ENCODE assay signal across 22 mouse cellular contexts in the genomic region with DNA sequence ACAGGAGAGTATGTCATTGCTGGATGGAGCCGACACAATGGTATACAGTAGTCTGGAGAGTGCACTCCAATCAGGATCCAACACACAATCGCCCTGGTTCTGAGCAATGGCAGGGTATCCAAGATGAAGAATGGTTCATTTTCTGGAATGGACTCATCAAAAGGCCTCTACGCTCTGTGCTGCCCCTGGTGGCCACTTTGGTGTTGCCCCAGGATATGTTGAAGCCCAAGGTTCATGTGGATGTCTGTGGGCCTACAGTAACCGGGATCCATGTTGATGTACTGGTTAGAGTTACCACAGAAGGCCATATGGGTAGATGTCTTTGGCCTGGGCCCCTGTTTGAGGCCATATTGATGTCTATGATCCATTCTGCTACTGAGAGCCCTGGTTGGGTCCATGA. TPM values are rescaled to one million over a fixed set of nuclear protein-coding genes. Genes with fewer than 3 reads are reported as not detected.
A peak's percentile ranks its signal among the peaks of the same experiment; 100 is the strongest.
DNase-seq lines count a peak whose midpoint lies in the region; ATAC-seq and TF ChIP-seq lines count a peak whose summit lies in the region.
"Had no signal": no experiment of that assay in that cellular context is flagged by ENCODE, and none has a peak within 500 bp of the region (broad histone marks: within the 10 kb centered on the region; RNA-seq: fewer than 3 reads in every experiment).

No protein-coding gene starts in this region.

- WGBS in kidney, postnatal 0 days: 85% methylated on average over 4 of the region's 4 CpGs
- WGBS in bone marrow, adult 2 months: 82% methylated on average over 4 of the region's 4 CpGs
- WGBS in neural tube, embryonic 15.5 days: 98% methylated on average over 4 of the region's 4 CpGs

- H3K9ac ChIP-seq in kidney, postnatal 0 days (ENCODE audit: low read depth, low read length): no peak overlapping the region
- no peak overlapping the region for H3K9ac ChIP-seq in neural tube, embryonic 15.5 days (replicated peaks)
- H3K9ac ChIP-seq: hindbrain, embryonic 15.5 days had no signal

- H3K4me3 ChIP-seq in kidney, postnatal 0 days (replicated peaks; ENCODE audit: low read depth, low read length): no peak overlapping the region
- no peak overlapping the region for H3K4me3 ChIP-seq in bone marrow, adult 2 months (replicated peaks; ENCODE audit: control insufficient read depth, low read depth, low read length)
- H3K4me3 ChIP-seq in neural tube, embryonic 15.5 days (replicated peaks): no peak overlapping the region
- H3K4me3 ChIP-seq: heart, embryonic 10.5 days; hindbrain, embryonic 15.5 days; myocyte had no signal

- no peak overlapping the region for H3K27ac ChIP-seq in kidney, postnatal 0 days
- no peak overlapping the region for H3K27ac ChIP-seq in bone marrow, adult 2 months (ENCODE audit: control insufficient read depth, insufficient read depth, low read depth, low read length, poor library complexity)
- no peak overlapping the region for H3K27ac ChIP-seq in neural tube, embryonic 15.5 days (replicated peaks)
- H3K27ac ChIP-seq: heart, embryonic 10.5 days; hindbrain, embryonic 15.5 days had no signal

- H3K4me1 ChIP-seq in kidney, postnatal 0 days (replicated peaks; ENCODE audit: insufficient read depth, low read length): no peaks in the 10 kb centered on the region; the same call in 1 of the 2 replicates
- H3K4me1 ChIP-seq in bone marrow, adult 2 months (ENCODE audit: control insufficient read depth, insufficient read depth, low read length): no peaks in the 10 kb centered on the region
- H3K4me1 ChIP-seq in neural tube, embryonic 15.5 days: no peaks in the 10 kb centered on the region
- H3K4me1 ChIP-seq: heart, embryonic 10.5 days; hindbrain, embryonic 15.5 days had no signal

- no peaks in the 10 kb centered on the region for H3K36me3 ChIP-seq in kidney, postnatal 0 days (ENCODE audit: insufficient read depth, low read length)
- no peaks in the 10 kb centered on the region for H3K36me3 ChIP-seq in neural tube, embryonic 15.5 days
- H3K36me3 ChIP-seq: heart, embryonic 10.5 days; hindbrain, embryonic 15.5 days had no signal

- H3K27me3 ChIP-seq in kidney, postnatal 0 days (ENCODE audit: insufficient read depth, low read length): no peaks in the 10 kb centered on the region
- H3K27me3 ChIP-seq in neural tube, embryonic 15.5 days (replicated peaks): no peaks in the 10 kb centered on the region
- H3K27me3 ChIP-seq: hindbrain, embryonic 15.5 days had no signal

- ATAC-seq in kidney, postnatal 0 days (replicated peaks; ENCODE audit: low FRiP score, low read depth): no peak
- ATAC-seq in neural tube, embryonic 15.5 days (ENCODE audit: low FRiP score): no peak

- DNase-seq in kidney, postnatal 0 days (ENCODE audit: low spot score): no peak
- no peak for DNase-seq in kidney, postnatal 4 days
- DNase-seq in thymus, postnatal 4 days: peak; percentile 36
- DNase-seq in thymus, adult 18-20 months: no peak
- DNase-seq in ovary, adult 18-20 months (ENCODE audit: low spot score): no peak
- no peak for DNase-seq in ovary, postnatal 36 days (ENCODE audit: low spot score)
- DNase-seq: adrenal gland, postnatal 25 days; cerebellum, postnatal 14 days; gastrocnemius, postnatal 14 days; heart, postnatal 14 days; kidney, adult 9 months had no signal

- no peak overlapping the region for H3K4me2 ChIP-seq in kidney, postnatal 0 days (ENCODE audit: low read length)
- H3K4me2 ChIP-seq in neural tube, embryonic 15.5 days: no peak overlapping the region
- H3K4me2 ChIP-seq: hindbrain, embryonic 15.5 days had no signal

- TF ChIP-seq CTCF in kidney, postnatal 0 days (IDR thresholded peaks at IDR 0.05; ENCODE audit: low read depth): peak; percentile 15; the same call in 1 of the 2 replicates
- TF ChIP-seq CTCF in bone marrow, adult 2 months (IDR thresholded peaks at IDR 0.05; ENCODE audit: control insufficient read depth, insufficient read depth, low read length): peak; percentile 20; the same call in 1 of the 2 replicates

- H3K9me3 ChIP-seq in kidney, postnatal 0 days (replicated peaks; ENCODE audit: low read length): no peaks in the 10 kb centered on the region
- H3K9me3 ChIP-seq in neural tube, embryonic 15.5 days (replicated peaks): no peaks in the 10 kb centered on the region
- H3K9me3 ChIP-seq: heart, embryonic 10.5 days; hindbrain, embryonic 15.5 days had no signal

- TF ChIP-seq POLR2A in bone marrow, adult 2 months (IDR thresholded peaks at IDR 0.05; ENCODE audit: borderline replicate concordance, control insufficient read depth, low read depth, low read length): no peak

RNA-seq across cellular contexts. Expression of gene A730009L09Rik, which starts 31.1 kb away (rescaled TPM):
- polyA plus RNA-seq in kidney, postnatal 0 days (2015; fragmentation: Nextera tagmentation; extraction: Ambion mirVana): not detected in 2 replicates
- not detected in 2 replicates for polyA plus RNA-seq in bone marrow, adult 2 months (2011; ENCODE audit: insufficient read depth, insufficient read length, low replicate concordance, missing spikeins)
- 0.41 TPM in 1 of 2 replicates, not detected in the other for polyA plus RNA-seq in neural tube, embryonic 15.5 days (2015; fragmentation: Nextera tagmentation; extraction: Ambion mirVana)
- polyA plus RNA-seq: C2C12; embryonic facial prominence, embryonic 11.5 days; heart, embryonic 10.5 days; limb, embryonic 14.5 days; lung, embryonic 16.5 days; myocyte; spleen, adult 2 months; urinary bladder, adult 2 months had no signal
